Mouse (Mus musculus): ENCODE measurements at regions not wholly inside any gene's neighbourhood (a gene's known extent, or its start where the extent isn't known, plus 50 kb on each side); places are given as distances from the start of the nearest gene placed in this dataset.

- TF ChIP-seq EP300 (IDR thresholded peaks at IDR 0.05) (no peak), CTCF (IDR thresholded peaks at IDR 0.05) (no peak)
These were observed 248.9 kb downstream of the Insc start for GRCm38 (mm10) chr7:114992440-114992839.
